Mouse (Mus musculus) embryonic facial prominence, embryonic 14.5 days (tissue): ENCODE results near the gene Thsd4. TPM values are rescaled to one million over a fixed set of nuclear protein-coding genes. Genes with fewer than 3 reads are reported as not detected.

ENCODE experiments used
- ATAC-seq: fragments of 200-750 bp; cut with Nextera tagmentation; 2 replicates; pipeline ENCODE4 v1.8.0; 2017; ENCODE audit warnings: low read depth, moderate number of reproducible peaks, moderate TSS enrichment
- DNase-seq: peaks from one replicate; pipeline ENCODE4 v3.0.0-alpha.2; 2015; ENCODE audit warnings: low spot score
- H3K27ac ChIP-seq: fragments of 300-500 bp; sonication (generic); replicated peaks from 2 replicates; pipeline ENCODE4 v1.5.1; 2014; ENCODE audit warnings: low read depth, mild to moderate bottlenecking, low read length, moderate library complexity
- H3K27me3 ChIP-seq: fragments of 300-500 bp; sonication (generic); replicated peaks from 2 replicates; pipeline ENCODE4 v1.6.1; 2014; ENCODE audit warnings: low read length; ENCODE audit not compliant: control insufficient read depth, insufficient read depth
- H3K36me3 ChIP-seq: fragments of 300-500 bp; sonication (generic); 2 replicates; pipeline ENCODE4 v1.6.1; 2014; ENCODE audit warnings: low read length, mixed read lengths; ENCODE audit not compliant: control insufficient read depth, insufficient read depth
- H3K4me1 ChIP-seq: fragments of 300-500 bp; sonication (generic); 2 replicates; pipeline ENCODE4 v1.6.1; 2014; ENCODE audit warnings: antibody characterized with exemption, low read length; ENCODE audit not compliant: control insufficient read depth, insufficient read depth
- H3K4me2 ChIP-seq: fragments of 300-500 bp; sonication (generic); 2 replicates; pipeline ENCODE4 v1.6.1; 2014; ENCODE audit warnings: low read depth, mild to moderate bottlenecking, low read length, moderate library complexity, mixed read lengths
- H3K4me3 ChIP-seq: fragments of 300-500 bp; sonication (generic); 2 replicates; pipeline ENCODE4 v1.5.1; 2014; ENCODE audit warnings: low read depth, mild to moderate bottlenecking, low read length
- H3K9ac ChIP-seq: fragments of 300-500 bp; sonication (generic); 2 replicates; pipeline ENCODE4 v1.6.1; 2014; ENCODE audit warnings: low read depth, mild to moderate bottlenecking, low read length, moderate library complexity, mixed read lengths
- H3K9me3 ChIP-seq: fragments of 300-500 bp; sonication (generic); 2 replicates; pipeline ENCODE4 v1.6.1; 2016; ENCODE audit warnings: low read length; ENCODE audit not compliant: control insufficient read depth
- WGBS: fragments of 180-500 bp; shearing (Covaris S2); extraction: QIAGEN DNeasy Blood & Tissue Kit; methylation state at CpG from one replicate; pipeline ENCODE4 v1.1.7; 2014; 5-methylcytosine and 5-hydroxymethylcytosine counted together
- polyA plus RNA-seq: library from polyadenylated mRNA; unstranded; fragments of >200 nt; fragmentation: Nextera tagmentation; extraction: Ambion mirVana; gene quantifications from 2 replicates; pipeline ENCODE4 v1.2.1, GENCODE M21; 2014

Gene Thsd4
- polyA plus RNA-seq, 1 experiment from 2014 or later = 26.1 TPM

GRCm38 (mm10) chr9:60329911-60330310, 191.9 kb downstream of the Thsd4 start:
- DNase-seq (no peak), ATAC-seq (no peak)
- H3K27ac ChIP-seq = no peak overlapping the region
- no peaks in the 10 kb centered on the region for H3K9me3 ChIP-seq
- H3K27me3 ChIP-seq = no peaks in the 10 kb centered on the region
- H3K36me3 ChIP-seq = no peaks in the 10 kb centered on the region
- H3K4me3 ChIP-seq = no peak overlapping the region
- no peaks in the 10 kb centered on the region for H3K4me1 ChIP-seq
- H3K9ac ChIP-seq = no peak overlapping the region
- no peak overlapping the region for H3K4me2 ChIP-seq
- WGBS = 49% methylated on average over 4 of the region's 4 CpGs

- no peak for ATAC-seq
- Histone ChIP-seq H3K9me3 (no peaks in the 10 kb centered on the region), H3K9ac (no peak overlapping the region), H3K4me1 (no peaks in the 10 kb centered on the region), H3K4me3 (no peak overlapping the region), H3K36me3 (no peaks in the 10 kb centered on the region), H3K27me3 (no peaks in the 10 kb centered on the region), H3K4me2 (no peak overlapping the region), H3K27ac (no peak overlapping the region)
- 90% methylated on average over 2 of the region's 2 CpGs for WGBS
- no peak for DNase-seq
Measured at GRCm38 (mm10) chr9:60324716-60325115, 197.1 kb downstream of the Thsd4 start.

GRCm38 (mm10) chr9:60323435-60323834, 198.4 kb downstream of the Thsd4 start:
- H3K9ac ChIP-seq = no peak overlapping the region
- ATAC-seq (no peak), DNase-seq (no peak)
- no peak overlapping the region for H3K4me2 ChIP-seq
- no peaks in the 10 kb centered on the region for H3K27me3 ChIP-seq
- no peaks in the 10 kb centered on the region for H3K4me1 ChIP-seq
- H3K9me3 ChIP-seq = no peaks in the 10 kb centered on the region
- no peak overlapping the region for H3K4me3 ChIP-seq
- no peak overlapping the region for H3K27ac ChIP-seq
- WGBS = 84% methylated on average over 6 of the region's 6 CpGs
- no peaks in the 10 kb centered on the region for H3K36me3 ChIP-seq

GRCm38 (mm10) chr9:60317291-60317690, 204.6 kb downstream of the Thsd4 start:
- 93% methylated on average over 8 of the region's 8 CpGs for WGBS
- ATAC-seq = no peak
- no peak overlapping the region for H3K9ac ChIP-seq
- no peaks in the 10 kb centered on the region for H3K9me3 ChIP-seq
- H3K27ac ChIP-seq = no peak overlapping the region
- H3K4me2 ChIP-seq = no peak overlapping the region
- no peak for DNase-seq
- H3K4me3 ChIP-seq = no peak overlapping the region
- H3K4me1 ChIP-seq = peaks cover 5% of the 10 kb centered on the region; the same call in 1 of the 2 replicates
- no peaks in the 10 kb centered on the region for H3K36me3 ChIP-seq
- H3K27me3 ChIP-seq = no peaks in the 10 kb centered on the region

GRCm38 (mm10) chr9:60316510-60316909, 205.3 kb downstream of the Thsd4 start:
- H3K4me3 ChIP-seq = no peak overlapping the region
- no peaks in the 10 kb centered on the region for H3K9me3 ChIP-seq
- H3K36me3 ChIP-seq = no peaks in the 10 kb centered on the region
- no peak overlapping the region for H3K4me2 ChIP-seq
- DNase-seq (peak; percentile 10), ATAC-seq (no peak)
- H3K27ac ChIP-seq = no peak overlapping the region
- H3K27me3 ChIP-seq = no peaks in the 10 kb centered on the region
- no peak overlapping the region for H3K9ac ChIP-seq
- peaks cover 11% of the 10 kb centered on the region for H3K4me1 ChIP-seq
- 78% methylated on average over 5 of the region's 5 CpGs for WGBS

- H3K27me3 ChIP-seq = no peaks in the 10 kb centered on the region
- peaks cover 17% of the 10 kb centered on the region for H3K4me1 ChIP-seq
- DNase-seq (no peak), ATAC-seq (no peak)
- no peaks in the 10 kb centered on the region for H3K36me3 ChIP-seq
- no peak overlapping the region for H3K4me2 ChIP-seq
- no peak overlapping the region for H3K4me3 ChIP-seq
- H3K9me3 ChIP-seq = no peaks in the 10 kb centered on the region
- H3K27ac ChIP-seq = no peak overlapping the region
- WGBS = 71% methylated on average over 5 of the region's 5 CpGs
- H3K9ac ChIP-seq = no peak overlapping the region
Measured at GRCm38 (mm10) chr9:60315533-60315932, 206.3 kb downstream of the Thsd4 start.

GRCm38 (mm10) chr9:60313661-60314060, 208.2 kb downstream of the Thsd4 start:
- WGBS = 73% methylated on average over 6 of the region's 6 CpGs
- DNase-seq = no peak
- H3K27me3 ChIP-seq = no peaks in the 10 kb centered on the region

GRCm38 (mm10) chr9:60312670-60313069, 209.2 kb downstream of the Thsd4 start:
- Histone ChIP-seq H3K4me1 (peaks cover 30% of the 10 kb centered on the region), H3K27me3 (no peaks in the 10 kb centered on the region), H3K9ac (no peak overlapping the region), H3K4me2 (no peak overlapping the region), H3K36me3 (no peaks in the 10 kb centered on the region), H3K9me3 (no peaks in the 10 kb centered on the region), H3K4me3 (no peak overlapping the region), H3K27ac (no peak overlapping the region)
- ATAC-seq (no peak), DNase-seq (no peak)
- WGBS = 82% methylated on average over 7 of the region's 7 CpGs

More at GRCm38 (mm10) chr9:60313661-60314060, 208.2 kb downstream of the Thsd4 start:
- Histone ChIP-seq H3K4me2 (no peak overlapping the region), H3K9me3 (no peaks in the 10 kb centered on the region), H3K36me3 (no peaks in the 10 kb centered on the region), H3K9ac (no peak overlapping the region), H3K27ac (no peak overlapping the region), H3K4me1 (peaks cover 30% of the 10 kb centered on the region), H3K4me3 (no peak overlapping the region)
- ATAC-seq = no peak

- DNase-seq = peak; percentile 61
- H3K9me3 ChIP-seq = no peaks in the 10 kb centered on the region
- H3K27ac ChIP-seq = peak overlapping the region; percentile 10; the same call in 1 of the 2 replicates
- no peaks in the 10 kb centered on the region for H3K36me3 ChIP-seq
- H3K4me1 ChIP-seq = peaks cover 30% of the 10 kb centered on the region
- H3K4me3 ChIP-seq = no peak overlapping the region
- peak; percentile 27; the same call in 1 of the 2 replicates for ATAC-seq
- WGBS = 70% methylated on average over 10 of the region's 10 CpGs
- no peak overlapping the region for H3K4me2 ChIP-seq
- H3K9ac ChIP-seq = no peak overlapping the region
- H3K27me3 ChIP-seq = no peaks in the 10 kb centered on the region
Measured at GRCm38 (mm10) chr9:60311594-60312128, 210.2 kb downstream of the Thsd4 start.
